Mouse (Mus musculus) layer of hippocampus, postnatal 25 days (tissue): ENCODE measurements around the gene Larp6. TPM values are rescaled to one million over a fixed set of nuclear protein-coding genes. Genes with fewer than 3 reads are reported as not detected.

ENCODE experiments used
- DNase-seq, 2 experiments: peaks; one replicate each; pipeline ENCODE4 v3.0.0; 2022; ENCODE audit warnings: mixed read lengths in 2 of 2, low spot score in 1 of 2; ENCODE audit errors: extremely low spot score in 1 of 2
- total RNA-seq, 2 experiments: library from RNA; stranded (reverse); gene quantifications; 2 replicates each; pipeline ENCODE4 v1.2.3; 2021

Larp6 gene
- total RNA-seq, 2 experiments from 2014 or later, result 36.2 to 38.6 TPM

DNA sequence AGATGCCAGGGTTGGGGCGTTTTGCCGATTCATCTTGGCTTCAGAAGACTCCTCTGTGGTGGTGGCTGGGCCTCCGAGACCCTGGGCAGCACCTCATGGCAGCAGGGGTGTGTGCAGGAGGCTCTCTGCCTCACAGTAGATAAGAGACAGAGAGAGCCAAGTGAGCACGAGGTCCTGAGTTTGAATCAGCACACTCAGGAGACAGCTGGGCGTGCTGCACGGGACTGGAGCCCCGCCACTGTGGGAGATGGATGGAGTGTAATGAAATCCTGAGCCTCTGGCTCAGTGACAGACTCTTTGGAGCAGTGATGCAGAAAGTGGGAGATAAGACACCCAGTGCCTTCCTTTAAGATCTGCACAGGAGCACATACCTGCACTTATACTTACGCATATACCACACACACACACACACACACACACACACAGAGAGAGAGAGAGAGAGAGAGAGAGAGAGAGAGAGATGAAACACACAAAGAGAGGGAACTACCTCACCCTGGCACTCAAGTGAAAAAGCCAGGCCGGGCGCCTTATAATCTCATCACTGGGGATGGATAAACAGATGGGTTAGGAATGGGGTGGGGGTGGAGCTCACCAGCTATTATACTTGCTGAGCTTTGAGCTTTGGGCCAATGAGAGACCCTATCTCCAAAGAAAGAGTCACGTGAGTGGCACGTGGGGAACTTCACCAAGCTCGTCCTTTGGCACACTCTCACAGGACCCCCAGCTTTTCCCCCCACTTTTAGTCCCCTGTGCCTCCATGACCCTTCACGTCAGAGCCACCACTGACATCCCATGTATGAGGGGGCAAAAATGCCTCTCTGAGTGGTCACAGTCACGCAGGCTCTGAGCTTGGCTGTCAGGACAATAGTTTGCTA lies 44.3 kb downstream of the Larp6 start:
- no peak for DNase-seq

DNA sequence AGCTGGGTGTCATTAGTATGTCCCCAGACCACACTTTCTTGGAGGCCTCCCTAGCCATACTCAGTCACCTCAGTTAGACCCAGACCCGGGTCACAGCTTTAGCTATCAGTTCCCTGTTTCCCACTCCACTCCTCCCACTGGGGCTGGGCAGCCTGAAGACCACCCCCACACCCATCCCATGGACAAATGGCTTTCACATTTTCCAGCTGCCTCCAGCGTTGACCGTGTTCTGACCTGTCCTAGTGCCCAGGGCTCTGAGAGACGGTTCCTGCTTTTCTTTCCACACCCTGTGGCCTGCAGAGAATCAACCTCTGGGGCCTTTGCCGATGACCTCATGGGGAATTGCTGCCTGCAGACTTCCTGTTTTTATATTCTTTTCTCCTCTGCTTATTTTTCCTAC lies 45.0 kb downstream of the Larp6 start:
- DNase-seq, result no peak

DNA sequence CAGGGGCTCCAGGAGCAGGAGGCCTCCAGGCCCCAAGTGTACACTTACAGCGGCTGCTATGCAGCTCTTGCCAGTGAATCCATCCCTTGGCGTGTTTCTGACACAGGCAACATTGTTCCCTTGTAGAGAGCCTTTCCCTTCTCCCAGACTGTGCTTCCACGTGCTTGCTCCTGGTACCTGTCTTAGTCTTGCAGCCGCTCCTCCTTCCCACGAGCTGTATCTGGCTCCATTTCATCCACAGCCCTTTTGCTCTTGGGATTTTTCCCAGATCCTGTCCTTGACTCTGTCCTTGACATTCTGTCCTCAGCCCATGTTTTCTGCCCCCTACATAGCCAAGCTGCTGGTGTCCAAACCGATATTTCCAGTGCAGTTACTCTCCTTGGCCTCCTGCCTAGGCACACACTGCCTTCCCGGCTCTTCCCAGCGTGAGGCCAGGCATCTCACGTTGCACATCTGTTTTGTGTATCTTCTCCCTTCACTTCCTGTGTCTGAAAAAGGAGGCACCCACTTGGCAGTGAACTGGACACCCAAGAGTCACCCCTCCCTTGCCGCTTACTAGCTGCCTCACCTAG lies 46.7 kb downstream of the Larp6 start:
- no peak for DNase-seq

DNA sequence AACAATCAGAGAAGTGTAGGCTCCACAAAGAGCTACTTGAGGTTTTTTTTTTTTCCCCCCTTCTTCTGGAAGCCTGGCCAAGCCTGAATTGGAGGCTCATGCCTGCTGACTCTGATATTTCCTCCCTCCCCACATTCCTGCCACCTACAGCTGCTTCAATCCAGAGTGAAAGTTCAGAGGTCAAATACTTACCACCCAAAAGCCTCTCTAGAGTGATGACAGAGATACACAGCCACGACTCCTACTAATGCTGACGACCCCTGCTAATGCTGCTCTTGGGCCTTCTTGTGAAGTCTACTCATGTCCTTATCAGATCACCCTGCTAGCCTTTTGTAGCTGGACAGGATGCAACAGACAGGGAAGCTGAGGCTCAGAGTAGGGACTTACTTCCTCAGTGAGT lies 52.4 kb downstream of the Larp6 start:
- DNase-seq, result no peak

DNA sequence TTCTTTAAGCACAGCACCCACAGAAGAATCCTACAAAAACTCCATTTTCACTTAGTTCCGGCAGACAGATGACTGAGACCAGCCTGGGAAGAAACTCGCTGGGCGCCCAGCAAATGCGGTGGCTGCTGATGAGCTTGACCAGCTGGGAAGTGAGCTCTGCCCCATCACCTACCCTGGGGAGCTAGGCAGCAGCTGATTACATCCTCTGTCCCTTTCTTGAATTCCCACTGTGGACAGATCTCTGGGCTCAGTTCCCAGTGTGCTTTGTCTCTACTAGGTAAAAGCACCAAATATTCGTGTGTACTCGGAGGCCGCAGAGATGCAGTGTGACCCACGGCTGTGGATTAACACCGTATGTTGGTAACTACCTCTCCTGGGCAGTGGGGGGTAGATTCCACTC lies 55.6 kb downstream of the Larp6 start:
- DNase-seq, result no peak

DNA sequence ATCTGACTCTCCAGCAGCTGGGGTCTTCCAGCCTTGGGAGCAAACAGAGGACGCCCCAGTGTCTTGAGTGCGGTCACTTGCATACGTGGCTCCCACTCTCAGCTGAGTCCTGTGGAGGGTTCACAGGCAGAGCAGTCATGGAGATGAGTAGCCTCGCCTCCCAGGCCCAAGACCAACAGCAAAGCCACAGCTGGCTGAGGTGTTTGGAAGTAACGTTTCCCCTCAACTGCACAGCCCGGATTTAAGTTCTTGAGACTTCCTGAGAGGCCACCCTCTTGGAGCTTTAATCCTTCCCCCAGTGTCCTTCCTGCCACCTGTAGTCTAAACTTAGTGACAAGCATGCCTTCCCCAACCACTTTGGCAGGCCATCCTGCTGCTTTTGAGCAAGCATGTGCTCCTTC lies 56.9 kb downstream of the Larp6 start:
- DNase-seq, result no peak

DNA sequence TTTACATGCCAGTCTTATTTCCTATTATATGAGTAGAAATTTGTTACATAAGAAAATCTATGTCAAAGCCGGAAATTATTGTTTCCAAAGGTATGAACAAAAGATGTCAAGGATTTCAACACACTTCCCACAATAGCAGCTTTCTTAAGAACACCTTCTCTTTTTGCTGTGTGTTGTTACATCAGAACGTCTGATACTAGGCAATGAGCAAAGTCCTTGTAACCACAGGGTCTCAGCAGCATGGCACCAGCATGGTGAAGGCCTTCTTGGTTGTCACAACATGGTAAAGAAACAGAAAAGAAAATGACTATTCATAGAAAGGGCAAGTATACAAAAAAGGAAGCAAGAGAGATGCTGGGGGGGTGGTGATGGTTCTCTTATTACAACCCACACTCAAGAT lies 60.9 kb downstream of the Larp6 start:
- DNase-seq, result no peak

DNA sequence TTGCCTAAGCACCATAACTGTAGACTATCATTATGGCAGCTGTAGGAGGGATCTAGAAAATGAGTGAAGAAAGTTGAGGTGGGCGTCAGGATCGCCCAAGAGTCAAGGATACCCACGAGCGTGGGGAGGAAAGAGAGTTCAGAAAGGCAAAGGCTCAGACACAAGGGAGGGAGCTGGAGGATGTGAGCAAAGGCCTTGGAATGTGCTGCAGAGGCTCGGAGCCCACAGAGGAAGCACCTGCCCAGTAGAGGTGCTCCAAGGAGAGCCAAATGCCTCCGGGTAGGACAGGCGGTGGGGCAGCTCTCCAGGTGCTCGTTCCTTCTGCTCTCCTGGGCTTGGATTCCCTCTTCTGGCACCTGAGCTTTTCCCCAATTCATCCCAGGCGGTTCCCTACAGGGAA lies 64.1 kb downstream of the Larp6 start:
- no peak for DNase-seq

DNA sequence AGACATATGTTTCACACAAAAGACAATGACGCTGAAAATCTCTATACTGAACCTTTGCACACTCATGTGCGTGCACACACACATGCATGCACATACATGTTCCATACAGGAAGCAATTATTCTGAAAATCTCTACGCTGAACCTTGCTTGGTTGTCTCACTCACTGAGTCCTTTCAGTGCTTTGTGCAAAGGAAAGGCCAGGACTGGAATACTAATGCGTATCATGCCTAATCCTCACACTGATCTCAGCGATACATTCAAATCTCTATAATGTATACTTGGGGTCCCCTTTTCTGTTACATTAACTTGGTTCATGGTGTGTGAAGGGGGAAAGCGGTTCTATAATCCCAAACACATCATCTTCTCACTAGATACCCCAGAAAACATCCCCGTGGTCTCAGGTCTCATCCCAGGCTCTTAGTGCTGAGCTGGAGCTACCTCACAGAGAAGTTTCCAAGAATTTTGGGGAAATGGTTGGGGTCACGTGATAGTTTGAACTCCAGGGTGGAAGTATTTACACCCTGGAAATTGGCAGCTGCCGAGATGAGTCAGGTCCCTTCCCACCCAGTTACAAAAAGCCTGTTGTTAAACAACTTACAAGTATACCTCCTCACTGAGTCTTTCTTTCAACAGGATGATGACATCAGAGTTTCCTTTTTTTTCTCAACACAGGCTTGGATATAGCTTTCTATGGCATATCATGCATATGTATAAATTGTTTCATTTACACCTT lies 69.4 kb downstream of the Larp6 start:
- no peak for DNase-seq

DNA sequence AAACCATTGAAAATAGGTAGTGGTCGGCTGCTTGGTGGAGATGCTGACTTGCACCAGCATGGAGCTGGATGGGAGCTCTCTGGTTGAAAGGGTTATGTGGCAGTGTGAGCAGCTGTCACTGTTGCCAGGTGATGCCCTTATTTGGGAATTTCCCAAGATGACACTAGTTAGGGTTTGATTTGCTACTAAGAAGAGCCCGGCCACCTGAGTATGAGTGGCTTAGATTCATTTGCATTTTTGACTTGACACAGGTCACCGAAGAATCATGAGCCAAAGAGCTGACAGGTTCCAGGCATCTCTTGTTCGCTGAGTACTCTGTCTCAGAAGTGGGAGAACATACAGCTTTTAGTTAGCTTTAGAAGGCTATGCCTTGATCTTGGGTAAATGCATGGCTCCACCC lies 72.3 kb downstream of the Larp6 start:
- no peak for DNase-seq

DNA sequence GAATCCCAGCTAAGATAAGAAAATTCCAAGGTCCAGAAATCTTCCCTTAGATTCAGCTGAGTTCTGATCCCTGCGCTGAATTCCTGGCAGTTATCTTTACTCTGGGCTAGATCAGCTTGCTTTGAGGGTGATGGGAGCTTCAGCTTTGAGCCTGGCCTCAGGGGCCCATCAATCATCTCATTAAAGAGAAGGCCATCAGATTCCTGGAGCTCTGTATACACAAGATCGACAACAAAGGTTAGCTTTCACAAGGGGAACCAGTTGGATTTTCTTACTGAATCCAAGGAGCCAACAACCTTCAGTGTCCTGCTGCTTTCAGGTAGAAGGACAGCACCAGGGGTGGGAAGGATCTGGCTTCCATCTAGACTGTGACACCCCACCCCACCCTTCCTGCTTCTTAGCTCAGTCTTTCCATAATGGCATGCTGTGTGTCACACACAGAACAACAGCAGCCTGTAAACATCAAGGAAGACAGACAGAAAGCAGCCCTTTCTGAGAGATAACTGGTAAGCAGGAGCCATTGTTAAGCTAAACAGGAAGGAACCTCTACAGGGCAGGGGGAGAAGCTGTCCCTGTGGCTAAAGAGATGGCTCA lies 74.8 kb downstream of the Larp6 start:
- DNase-seq, result no peak

Other genes with a start within 250 kb of the Larp6 start
- 10 to 100 TPM; 23.5 to 24.6 TPM for gene Thsd4, start 190.9 kb upstream of the Larp6 start, total RNA-seq
- 10 to 100 TPM; 57.2 to 60.3 TPM for gene Lrrc49, start 24.8 kb upstream of the Larp6 start, total RNA-seq
- 1 to 10 TPM; 6.6 to 8.6 TPM for gene Uaca, start 81.6 kb downstream of the Larp6 start, total RNA-seq